Mouse (Mus musculus): ENCODE results near the gene 2210016L21Rik. TPM values are rescaled to one million over a fixed set of nuclear protein-coding genes. Genes with fewer than 3 reads are reported as not detected.

The 2210016L21Rik gene
- polyA plus RNA-seq, 1 experiment from 2014 or later: 53.0 TPM

GRCm38 (mm10) chr5:114976935-114977334 lies 35.0 kb downstream of the 2210016L21Rik start:
- CTCF ChIA-PET: interaction anchor here (1.2 to 3.9 kb wide), 3 partner anchors 10 to 142 kb away, joined by 3 to 36 read pairs (median 3); partner anchors contain the start of gene Acads
- ATAC-seq (no peak), DNase-seq (ENCODE audit: low read depth, low spot score) (no peak)
- POLR2A ChIA-PET: interaction anchor here (1.1 kb wide), 1 partner anchor 29 kb away, joined by 3 read pairs; no protein-coding TSS in a partner anchor
- no peaks in the 10 kb centered on the region for H3K27me3 ChIP-seq
- TF ChIP-seq CTCF (IDR thresholded peaks at IDR 0.05): no peak
- in situ Hi-C loops (cut with MboI; ENCODE audit: low pct_unique_long_range_greater_than_20kb): loop anchor here (5.0 kb wide), 2 partner anchors 100 to 260 kb away; partner anchors contain the start of gene Pop5

GRCm38 (mm10) chr5:114978473-114978872 lies 36.5 kb downstream of the 2210016L21Rik start:
- no peak for ATAC-seq
- H3K27me3 ChIP-seq: no peaks in the 10 kb centered on the region
- POLR2A ChIA-PET: interaction anchor here (0.9 kb wide), 1 partner anchor 132 kb away, joined by 4 read pairs; no protein-coding TSS in a partner anchor
- no peak for DNase-seq (ENCODE audit: low read depth, low spot score)
- TF ChIP-seq CTCF (IDR thresholded peaks at IDR 0.05): no peak
- in situ Hi-C loops (cut with MboI; ENCODE audit: low pct_unique_long_range_greater_than_20kb): loop anchor here (5.0 kb wide), 2 partner anchors 99 to 259 kb away; partner anchors contain the start of gene Pop5
- CTCF ChIA-PET: interaction anchor here (0.7 to 3.9 kb wide), 35 partner anchors 10 to 291 kb away, joined by 3 to 36 read pairs (median 6); partner anchors contain the start of genes Acads, Gm10401 and Unc119b

GRCm38 (mm10) chr5:114978888-114979249 lies 36.9 kb downstream of the 2210016L21Rik start:
- DNase-seq (ENCODE audit: low read depth, low spot score) (no peak), ATAC-seq (no peak)
- POLR2A ChIA-PET: interaction anchor here (0.5 to 0.9 kb wide), 3 partner anchors 18 to 293 kb away, joined by 3 to 4 read pairs (median 4); partner anchors contain the start of gene Rnf10
- no peak for TF ChIP-seq CTCF (IDR thresholded peaks at IDR 0.05)
- H3K27me3 ChIP-seq: no peaks in the 10 kb centered on the region
- in situ Hi-C loops (cut with MboI; ENCODE audit: low pct_unique_long_range_greater_than_20kb): loop anchor here (5.0 kb wide), 2 partner anchors 98 to 258 kb away; partner anchors contain the start of gene Pop5
- CTCF ChIA-PET: interaction anchor here (0.9 to 3.9 kb wide), 35 partner anchors 10 to 291 kb away, joined by 3 to 36 read pairs (median 6); partner anchors contain the start of genes Acads and Gm10401

- CTCF ChIA-PET: interaction anchor here (0.9 to 3.9 kb wide), 36 partner anchors 11 to 290 kb away, joined by 3 to 36 read pairs (median 6); partner anchors contain the start of genes Acads and Gm10401
- POLR2A ChIA-PET: interaction anchor here (0.5 to 1.1 kb wide), 6 partner anchors 13 to 293 kb away, joined by 3 to 5 read pairs (median 4); partner anchors contain the start of genes Mlec and Rnf10
- DNase-seq (ENCODE audit: low read depth, low spot score): no peak
- H3K27me3 ChIP-seq: no peaks in the 10 kb centered on the region
- in situ Hi-C loops (cut with MboI; ENCODE audit: low pct_unique_long_range_greater_than_20kb): loop anchor here (5.0 kb wide), 2 partner anchors 98 to 258 kb away; partner anchors contain the start of gene Pop5
- ATAC-seq: no peak
- TF ChIP-seq CTCF (IDR thresholded peaks at IDR 0.05): peak; percentile 99
Observed at GRCm38 (mm10) chr5:114979250-114980121, 37.5 kb downstream of the 2210016L21Rik start.

GRCm38 (mm10) chr5:114980122-114980748 lies 38.3 kb downstream of the 2210016L21Rik start:
- in situ Hi-C loops (cut with MboI; ENCODE audit: low pct_unique_long_range_greater_than_20kb): no loop called here
- TF ChIP-seq CTCF (IDR thresholded peaks at IDR 0.05): no peak
- ATAC-seq (no peak), DNase-seq (ENCODE audit: low read depth, low spot score) (no peak)
- POLR2A ChIA-PET: interaction anchor here (0.6 to 1.1 kb wide), 5 partner anchors 12 to 236 kb away, joined by 3 to 5 read pairs (median 3); partner anchors contain the start of gene Mlec
- CTCF ChIA-PET: interaction anchor here (0.6 to 3.9 kb wide), 13 partner anchors 14 to 301 kb away, joined by 3 to 36 read pairs (median 6); partner anchors contain the start of gene Acads
- no peaks in the 10 kb centered on the region for H3K27me3 ChIP-seq

GRCm38 (mm10) chr5:114982001-114982400 lies 40.0 kb downstream of the 2210016L21Rik start:
- DNase-seq (ENCODE audit: low read depth, low spot score) (no peak), ATAC-seq (no peak)
- CTCF ChIA-PET: no interaction called here
- no peaks in the 10 kb centered on the region for H3K27me3 ChIP-seq
- in situ Hi-C loops (cut with MboI; ENCODE audit: low pct_unique_long_range_greater_than_20kb): no loop called here
- POLR2A ChIA-PET: interaction anchor here (0.9 kb wide), 1 partner anchor 128 kb away, joined by 3 read pairs; no protein-coding TSS in a partner anchor
- no peak for TF ChIP-seq CTCF (IDR thresholded peaks at IDR 0.05)

- DNase-seq (ENCODE audit: low read depth, low spot score): no peak
- POLR2A ChIA-PET: no interaction called here
- CTCF ChIA-PET: no interaction called here
- no peaks in the 10 kb centered on the region for H3K27me3 ChIP-seq
- TF ChIP-seq CTCF (IDR thresholded peaks at IDR 0.05): no peak
- ATAC-seq: no peak
- in situ Hi-C loops (cut with MboI; ENCODE audit: low pct_unique_long_range_greater_than_20kb): no loop called here
Observed at GRCm38 (mm10) chr5:114985074-114985473, 43.1 kb downstream of the 2210016L21Rik start.

- CTCF ChIA-PET: no interaction called here
- DNase-seq (ENCODE audit: low read depth, low spot score) (no peak), ATAC-seq (no peak)
- POLR2A ChIA-PET: no interaction called here
- no peak for TF ChIP-seq CTCF (IDR thresholded peaks at IDR 0.05)
- in situ Hi-C loops (cut with MboI; ENCODE audit: low pct_unique_long_range_greater_than_20kb): no loop called here
- no peaks in the 10 kb centered on the region for H3K27me3 ChIP-seq
Observed at GRCm38 (mm10) chr5:114996447-114996846, 54.5 kb downstream of the 2210016L21Rik start.

GRCm38 (mm10) chr5:114997327-114997726 lies 55.4 kb downstream of the 2210016L21Rik start:
- DNase-seq (ENCODE audit: low read depth, low spot score) (no peak), ATAC-seq (no peak)
- no peak for TF ChIP-seq CTCF (IDR thresholded peaks at IDR 0.05)
- in situ Hi-C loops (cut with MboI; ENCODE audit: low pct_unique_long_range_greater_than_20kb): no loop called here
- POLR2A ChIA-PET: interaction anchor here (0.7 kb wide), 1 partner anchor 18 kb away, joined by 3 read pairs; no protein-coding TSS in a partner anchor
- CTCF ChIA-PET: interaction anchor here (1.3 kb wide), 1 partner anchor 18 kb away, joined by 5 read pairs; no protein-coding TSS in a partner anchor
- no peaks in the 10 kb centered on the region for H3K27me3 ChIP-seq

Other genes with a start within 250 kb of the 2210016L21Rik start
- 24.5 TPM for gene Tchp, start 234.4 kb upstream of the 2210016L21Rik start, polyA plus RNA-seq (2021)
- gene Ankrd13a, start 167.5 kb upstream of the 2210016L21Rik start, polyA plus RNA-seq (2021): 144 TPM
- gene Git2, start 166.6 kb upstream of the 2210016L21Rik start, polyA plus RNA-seq (2021): 53.6 TPM
- 40.7 TPM for gene 1500011B03Rik, start 118.7 kb upstream of the 2210016L21Rik start, polyA plus RNA-seq (2021)
- 0.04 TPM for gene 4930519G04Rik, start 88.5 kb upstream of the 2210016L21Rik start, polyA plus RNA-seq (2021)
- gene Gm9936, start 83.5 kb upstream of the 2210016L21Rik start, polyA plus RNA-seq (2021): not detected
- 1.6 TPM for gene Oasl2, start 45.2 kb upstream of the 2210016L21Rik start, polyA plus RNA-seq (2021)
- gene Oasl1, start 18.9 kb upstream of the 2210016L21Rik start, polyA plus RNA-seq (2021): 0.10 TPM
- 0.05 TPM for gene Hnf1a, start 28.9 kb downstream of the 2210016L21Rik start, polyA plus RNA-seq (2021)
- gene Sppl3, start 69.0 kb downstream of the 2210016L21Rik start, polyA plus RNA-seq (2021): 71.9 TPM
- not detected for gene Gm10401, start 156.1 kb downstream of the 2210016L21Rik start, polyA plus RNA-seq (2021)
- 141 TPM for gene Acads, start 177.2 kb downstream of the 2210016L21Rik start, polyA plus RNA-seq (2021)
- gene Unc119b, start 192.8 kb downstream of the 2210016L21Rik start, polyA plus RNA-seq (2021): 98.3 TPM
- 294 TPM for gene Mlec, start 216.0 kb downstream of the 2210016L21Rik start, polyA plus RNA-seq (2021)